Mouse (Mus musculus) cerebellum, postnatal 10 days (tissue): Measurements from ENCODE around the gene Uqcrq.
"Not testable (repeated sequence)": the region's sequence is repeated elsewhere in the genome, so short reads cannot be mapped to it uniquely, and the experiment has no call there.

Experiments
- DNase-seq, 2 experiments: peaks; one replicate each; pipeline ENCODE4 v3.0.0; 2021; ENCODE audit warnings: mixed read lengths in 2 of 2

Uqcrq gene

GRCm38 (mm10) chr11:53451361-53451760 is 20.7 kb upstream of the Uqcrq start:
- DNase-seq, result no peak

GRCm38 (mm10) chr11:53450070-53450705 is 19.6 kb upstream of the Uqcrq start:
- no peak for DNase-seq

DNA sequence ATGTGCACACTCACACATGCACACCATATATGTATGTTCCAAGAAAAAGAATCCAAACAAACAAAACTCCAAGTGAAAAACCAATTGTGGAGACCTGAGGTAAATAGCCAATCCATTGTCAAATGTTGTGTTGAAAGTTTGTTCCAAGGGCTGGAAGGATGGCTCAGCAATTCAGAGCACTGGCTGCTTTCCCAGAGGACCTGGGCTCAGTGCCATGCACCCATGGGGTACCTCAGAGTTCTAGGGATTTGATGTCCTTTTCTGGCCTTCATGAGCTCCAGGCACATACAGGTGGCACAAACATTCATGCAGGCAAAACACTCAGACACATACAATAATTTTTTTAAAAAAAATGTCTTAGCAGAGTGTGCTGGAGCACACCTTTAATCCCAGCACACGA is 17.9 kb upstream of the Uqcrq start:
- DNase-seq, result peak; percentile 91 to 92

- no peak for DNase-seq
These were observed 17.4 kb upstream of the Uqcrq start for GRCm38 (mm10) chr11:53447996-53448395.

- no peak for DNase-seq
These were observed 15.6 kb upstream of the Uqcrq start for GRCm38 (mm10) chr11:53446183-53446582.

GRCm38 (mm10) chr11:53445562-53445961 is 14.9 kb upstream of the Uqcrq start:
- no peak for DNase-seq

- DNase-seq, result peak; percentile 62 to 66
These were observed 13.2 kb upstream of the Uqcrq start for GRCm38 (mm10) chr11:53443861-53444260.

GRCm38 (mm10) chr11:53441921-53442320 is 11.3 kb upstream of the Uqcrq start:
- DNase-seq, result no peak

DNA sequence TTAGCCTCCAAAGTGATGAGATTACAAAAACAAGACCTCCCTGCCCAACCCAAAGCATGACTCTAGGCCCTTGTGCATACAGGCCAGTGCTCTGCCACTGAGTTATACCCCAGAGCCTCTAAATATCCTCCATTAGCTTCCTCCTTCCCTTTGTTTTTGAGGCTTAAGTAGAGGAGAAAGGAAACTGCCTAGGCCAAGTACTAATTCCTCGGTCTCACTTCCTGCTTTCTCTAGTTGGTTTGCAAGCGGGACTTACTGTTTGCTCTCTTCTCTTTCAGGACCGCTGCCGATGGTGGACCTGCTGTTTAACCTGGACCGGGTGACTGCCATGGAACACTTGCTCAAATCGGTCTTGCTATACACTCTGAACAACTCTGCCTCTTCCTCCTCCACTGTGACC is 5.7 kb upstream of the Uqcrq start:
- no peak for DNase-seq

- DNase-seq, result no peak
These were observed 4.9 kb upstream of the Uqcrq start for GRCm38 (mm10) chr11:53435504-53435903.

GRCm38 (mm10) chr11:53433057-53433456 is 2.4 kb upstream of the Uqcrq start:
- no peak for DNase-seq

DNA sequence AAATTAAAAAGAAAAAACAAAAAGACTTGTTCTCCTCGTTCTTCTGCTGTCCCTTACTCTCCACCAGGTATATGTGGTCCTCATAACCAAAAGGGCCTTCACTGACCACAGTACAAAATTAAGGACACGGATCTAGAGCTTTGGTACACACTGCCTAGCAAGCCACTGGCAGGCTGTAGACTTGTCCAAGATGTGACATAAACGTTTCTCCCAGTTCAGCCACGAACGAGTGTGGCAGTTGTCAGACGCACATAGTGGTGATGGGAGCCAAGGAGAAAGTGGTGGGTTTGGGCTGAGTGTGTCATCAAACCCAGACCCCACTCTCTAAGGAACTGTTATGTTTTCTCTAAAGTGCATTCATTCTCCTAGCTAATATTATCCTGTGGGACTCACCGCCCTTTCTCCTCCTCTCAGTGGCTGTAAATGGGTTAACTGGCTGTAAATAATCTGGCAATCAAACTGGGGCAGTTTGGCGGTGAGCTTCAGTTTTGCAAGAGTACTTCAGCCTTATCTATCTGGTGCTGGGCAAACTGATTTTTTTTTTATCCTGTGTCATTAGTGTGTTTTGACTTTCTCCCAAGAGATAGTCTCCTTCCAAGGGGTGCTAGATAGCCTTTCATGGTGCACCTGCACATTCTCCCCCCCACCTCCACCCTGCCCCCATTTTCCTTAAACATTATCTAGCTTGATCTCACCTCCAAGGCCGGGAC is 871 bp upstream of the Uqcrq start:
- DNase-seq, result no peak

DNA sequence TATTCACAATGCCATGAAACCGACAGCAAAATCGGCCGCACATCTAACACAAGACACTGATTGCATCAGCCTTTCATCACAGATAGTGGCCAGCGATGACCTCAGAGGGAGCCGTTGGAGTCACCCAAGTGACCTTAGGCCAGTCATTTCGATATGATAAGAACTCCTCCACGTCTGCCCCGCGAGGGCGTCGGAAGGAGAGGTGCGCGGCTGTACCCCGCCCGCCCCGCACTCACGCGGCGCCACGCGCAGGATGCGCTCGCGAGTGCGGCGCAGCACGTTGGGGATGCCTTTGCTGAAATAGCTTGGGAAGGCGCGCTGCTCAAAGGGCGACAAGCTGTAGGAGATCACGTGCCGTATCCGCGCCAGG is 346 bp downstream of the Uqcrq start:
- DNase-seq, result no peak

- no peak for DNase-seq
These were observed 1.4 kb downstream of the Uqcrq start for GRCm38 (mm10) chr11:53429182-53429581.

DNA sequence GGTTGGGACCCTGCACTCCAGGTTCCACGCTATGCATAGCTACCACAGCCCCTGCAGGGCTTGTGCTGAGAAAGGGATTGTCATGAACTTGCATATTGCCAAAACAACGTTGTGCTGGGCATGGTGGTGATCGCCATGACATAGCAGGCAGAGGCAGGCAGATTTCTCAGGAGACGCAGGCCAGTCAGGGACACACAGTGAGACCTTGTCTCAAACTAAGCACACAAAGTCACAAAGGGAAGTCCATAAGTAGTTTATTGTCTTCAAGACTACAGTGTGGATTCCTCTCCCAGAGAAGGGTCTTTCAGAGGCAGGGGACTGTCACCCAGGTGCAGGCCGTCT is 1.9 kb downstream of the Uqcrq start:
- no peak for DNase-seq

- DNase-seq, result no peak
These were observed 2.5 kb downstream of the Uqcrq start for GRCm38 (mm10) chr11:53427993-53428715.

- not testable (repeated sequence) for DNase-seq
These were observed 3.7 kb downstream of the Uqcrq start for GRCm38 (mm10) chr11:53426914-53427313.

DNA sequence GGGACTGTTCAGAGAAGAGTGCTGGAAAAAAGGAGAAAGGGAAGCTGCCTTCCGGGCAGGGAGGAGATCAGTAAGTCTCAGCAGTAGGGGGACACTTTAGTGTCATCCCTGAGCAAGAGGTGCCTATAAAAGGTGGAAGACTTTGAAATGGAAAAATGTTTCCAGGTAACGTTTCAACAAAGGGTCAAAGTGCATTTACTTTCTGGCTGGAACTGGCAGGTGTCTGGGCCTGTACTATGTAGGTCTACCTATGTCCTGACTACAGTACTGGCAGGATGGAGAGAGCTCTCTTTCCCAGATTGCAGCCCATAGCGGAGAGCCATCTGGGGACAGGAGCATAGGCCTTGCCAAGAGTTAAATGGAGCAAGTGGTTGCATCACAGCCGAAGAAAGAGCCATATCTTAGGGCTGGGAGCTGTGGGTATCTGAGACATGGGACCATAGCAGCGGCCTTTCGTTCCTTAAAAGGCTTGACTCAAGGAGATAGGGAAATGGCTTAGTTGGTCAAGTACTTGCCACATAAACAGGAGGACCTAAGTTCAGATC is 4.8 kb downstream of the Uqcrq start:
- peak in 1 of 2 experiments; percentile 22 for DNase-seq

DNA sequence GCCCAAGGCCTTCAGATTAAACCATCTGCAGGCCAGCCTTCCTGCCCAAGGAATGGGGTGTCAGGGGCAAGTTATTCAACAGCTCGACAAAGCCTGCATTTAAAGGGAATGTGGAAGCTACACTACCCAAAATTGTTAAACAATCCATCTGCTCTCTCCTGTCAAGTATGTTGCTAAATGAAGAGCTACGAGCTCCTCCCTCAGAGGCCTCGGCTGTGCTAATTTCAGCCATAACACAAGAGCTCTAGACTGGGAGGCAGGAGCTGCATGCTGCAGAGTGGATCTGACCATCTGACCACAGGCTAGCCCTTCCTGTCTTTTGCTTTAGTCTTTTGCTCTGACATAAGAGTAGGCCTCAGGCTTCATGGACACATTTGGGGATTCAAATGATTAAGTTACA is 5.4 kb downstream of the Uqcrq start:
- no peak for DNase-seq

DNA sequence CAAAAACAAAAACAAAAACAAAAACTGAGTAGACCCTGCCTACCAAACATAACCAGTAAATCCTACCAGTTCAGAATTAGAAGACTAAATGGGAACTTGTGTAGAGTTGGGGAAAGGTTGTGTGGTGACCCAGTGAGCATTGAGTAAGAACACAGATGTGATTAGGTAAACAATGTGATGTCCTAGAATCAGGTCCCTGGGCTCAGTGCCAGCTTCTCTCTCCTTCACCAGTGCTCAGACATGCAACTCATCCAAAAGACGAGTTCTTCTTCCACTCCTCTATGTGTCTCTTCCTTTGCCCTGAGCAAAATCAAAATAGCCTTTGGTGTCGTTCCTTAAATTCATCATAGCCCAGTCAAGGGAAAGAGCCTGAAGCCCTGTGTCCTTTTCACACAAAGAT is 5.8 kb downstream of the Uqcrq start:
- peak; percentile 35 to 39 for DNase-seq

DNA sequence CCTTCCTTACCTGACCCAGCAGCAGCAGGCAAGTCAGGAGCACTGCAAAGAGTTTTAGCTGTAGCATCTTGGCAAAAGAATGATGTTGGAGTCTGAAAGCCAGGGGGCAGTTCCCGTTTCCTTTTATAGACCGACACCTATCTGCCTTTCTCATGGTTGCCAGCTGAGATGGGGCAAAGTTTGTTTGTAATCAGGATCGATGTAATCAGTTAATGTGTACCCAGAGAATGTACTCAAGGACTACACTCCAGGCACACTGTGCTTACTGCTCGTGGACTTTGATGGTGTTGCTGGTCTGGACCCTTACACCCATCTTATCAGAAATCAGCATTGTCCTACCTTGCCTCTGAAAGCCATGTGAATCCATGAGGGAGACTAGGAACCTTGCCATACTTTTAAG is 7.6 kb downstream of the Uqcrq start, which contains the start of gene Leap2:
Gene Leap2, minus strand, starts transcription at position 135 of the 400 bp plus-strand sequence.
- DNase-seq, result no peak

DNA sequence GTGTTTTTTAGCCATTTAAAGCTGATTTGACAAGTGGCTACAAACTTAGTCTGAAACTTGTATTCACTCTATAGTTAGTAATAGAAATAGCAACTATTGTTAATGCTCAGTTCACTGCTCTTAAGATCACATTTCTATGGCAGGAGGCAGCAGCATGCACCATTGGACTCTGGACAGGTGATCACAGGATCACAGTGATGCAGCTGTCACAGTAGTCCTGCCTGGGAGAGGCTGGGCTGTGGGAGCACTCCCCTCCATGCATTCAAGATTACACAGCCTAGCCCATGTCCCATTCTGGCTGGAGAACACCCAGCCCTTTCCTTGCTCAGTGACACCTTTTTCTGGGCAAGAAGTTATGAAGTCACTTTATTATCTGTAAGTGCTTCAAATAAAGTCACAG is 12.6 kb downstream of the Uqcrq start:
- no peak for DNase-seq

GRCm38 (mm10) chr11:53413871-53414270 is 16.8 kb downstream of the Uqcrq start:
- DNase-seq, result no peak

- peak in 1 of 2 experiments; percentile 48 for DNase-seq
These were observed 18.9 kb downstream of the Uqcrq start for GRCm38 (mm10) chr11:53411738-53412137.
